Mouse (Mus musculus) kidney, adult 2 months (tissue): ENCODE results near the gene Spsb1. TPM values are rescaled to one million over a fixed set of nuclear protein-coding genes. Genes with fewer than 3 reads are reported as not detected.

ENCODE experiments used
- DNase-seq: peaks from one replicate; pipeline ENCODE4 v3.0.0; 2021
- H3K27ac ChIP-seq: fragments of 200-500 bp; 2 replicates; pipeline ENCODE4 v1.5.1; 2012; ENCODE audit warnings: low read depth, low read length, control low read depth, inconsistent platforms; ENCODE audit not compliant: insufficient read depth
- H3K27me3 ChIP-seq: fragments of 200-500 bp; replicated peaks from 2 replicates; pipeline ENCODE4 v1.6.1; 2012; ENCODE audit warnings: mild to moderate bottlenecking, moderate library complexity, low read length, inconsistent platforms; ENCODE audit not compliant: control insufficient read depth, insufficient read depth
- H3K36me3 ChIP-seq: fragments of 200-500 bp; 2 replicates; pipeline ENCODE4 v1.6.1; 2012; ENCODE audit warnings: mild to moderate bottlenecking, moderate library complexity, low read length, inconsistent platforms; ENCODE audit not compliant: control insufficient read depth, insufficient read depth
- H3K4me1 ChIP-seq: fragments of 200-500 bp; 2 replicates; pipeline ENCODE4 v1.6.1; 2011; ENCODE audit warnings: low read length; ENCODE audit not compliant: control insufficient read depth, insufficient read depth
- H3K4me3 ChIP-seq: fragments of 200-500 bp; 2 replicates; pipeline ENCODE4 v1.5.1; 2011; ENCODE audit warnings: mild to moderate bottlenecking, low read depth, low read length, control low read depth; ENCODE audit not compliant: insufficient read depth
- CTCF ChIP-seq: fragments of 200-500 bp; conservative IDR thresholded peaks from 2 replicates; pipeline ENCODE4 v1.5.1; 2011; ENCODE audit warnings: low read depth, mild to moderate bottlenecking, control low read depth, low read length, moderate library complexity, mixed read lengths; ENCODE audit not compliant: insufficient read depth, insufficient read length
- POLR2A ChIP-seq: fragments of 200-500 bp; IDR thresholded peaks from one replicate; pipeline ENCODE4 v1.6.1; 2011; ENCODE audit warnings: low read depth, low read length, control low read depth
- WGBS: fragments of 180-500 bp; shearing (Covaris S2); methylation state at CpG from one replicate; pipeline ENCODE4 v1.1.7; 2018; 5-methylcytosine and 5-hydroxymethylcytosine counted together
- polyA plus RNA-seq: library from polyadenylated mRNA; depleted of rRNA; stranded (reverse); fragments of >200 nt; gene quantifications from 2 replicates; pipeline ENCODE4 v1.2.3, GENCODE M21; 2012; rRNA removed

The Spsb1 gene
- 6.5 and 6.7 TPM in 2 replicates for polyA plus RNA-seq

GRCm38 (mm10) chr4:149954893-149955439 lies at the start of gene Spsb1:
Gene Spsb1 (minus strand): TSS chr4:149955043.
- TF ChIP-seq CTCF (0 out of 2 replicates have a peak, but pooled peaks have one; percentile 8), POLR2A (peak; percentile 63)
- Histone ChIP-seq H3K4me1 (peaks cover 8% of the 10 kb centered on the region), H3K36me3 (no peaks in the 10 kb centered on the region), H3K27me3 (no peaks in the 10 kb centered on the region), H3K27ac (no peak within 1 kb of the TSS), H3K4me3 (peak within 1 kb of the TSS; percentile 53)
- WGBS, result under 1% methylated on average over 51 of the region's 51 CpGs
- DNase-seq, result peak; percentile 99

- Histone ChIP-seq H3K27me3 (no peaks in the 10 kb centered on the region), H3K36me3 (no peaks in the 10 kb centered on the region), H3K27ac (peak overlapping the region; percentile 81), H3K4me1 (peaks cover 35% of the 10 kb centered on the region), H3K4me3 (no peak overlapping the region)
- no peak for TF ChIP-seq CTCF
- 53% methylated on average over 4 of the region's 4 CpGs for WGBS
- no peak for DNase-seq
Measured at GRCm38 (mm10) chr4:150003641-150004040, 48.8 kb upstream of the Spsb1 start.

- DNase-seq, result peak; percentile 85
- TF ChIP-seq POLR2A, result no peak
- TF ChIP-seq CTCF, result no peak
- WGBS, result 10% methylated on average over 7 of the region's 7 CpGs
- H3K4me3 ChIP-seq, result peak overlapping the region; percentile 71
- H3K36me3 ChIP-seq, result no peaks in the 10 kb centered on the region; the same call in 1 of the 2 replicates
- H3K27ac ChIP-seq, result peak overlapping the region; percentile 96
- no peaks in the 10 kb centered on the region for H3K27me3 ChIP-seq
- H3K4me1 ChIP-seq, result peaks cover 41% of the 10 kb centered on the region
Measured at GRCm38 (mm10) chr4:150003021-150003580, 48.3 kb upstream of the Spsb1 start.

- Histone ChIP-seq H3K27me3 (no peaks in the 10 kb centered on the region), H3K27ac (peak overlapping the region; percentile 96), H3K4me3 (peak overlapping the region; percentile 71), H3K36me3 (no peaks in the 10 kb centered on the region; the same call in 1 of the 2 replicates), H3K4me1 (peaks cover 39% of the 10 kb centered on the region)
- DNase-seq, result peak; percentile 90
- TF ChIP-seq POLR2A (peak; percentile 60), CTCF (no peak)
- 29% methylated on average over 12 of the region's 12 CpGs for WGBS
Measured at GRCm38 (mm10) chr4:150002021-150002528, 47.2 kb upstream of the Spsb1 start.

GRCm38 (mm10) chr4:150001221-150001860 lies 46.5 kb upstream of the Spsb1 start:
- Histone ChIP-seq H3K4me1 (peaks cover 43% of the 10 kb centered on the region), H3K4me3 (peak overlapping the region; percentile 71), H3K27ac (peak overlapping the region; percentile 96), H3K27me3 (no peaks in the 10 kb centered on the region), H3K36me3 (no peaks in the 10 kb centered on the region; the same call in 1 of the 2 replicates)
- WGBS, result 28% methylated on average over 10 of the region's 10 CpGs
- no peak for DNase-seq
- TF ChIP-seq CTCF (no peak), POLR2A (no peak)

- TF ChIP-seq POLR2A (no peak), CTCF (no peak)
- Histone ChIP-seq H3K36me3 (no peaks in the 10 kb centered on the region; the same call in 1 of the 2 replicates), H3K27ac (peak overlapping the region; percentile 96), H3K27me3 (no peaks in the 10 kb centered on the region), H3K4me1 (peaks cover 49% of the 10 kb centered on the region), H3K4me3 (peak overlapping the region; percentile 71; the same call in 1 of the 2 replicates)
- WGBS, result 65% methylated on average over 15 of the region's 15 CpGs
- peak; percentile 52 for DNase-seq
Measured at GRCm38 (mm10) chr4:149999931-150000555, 45.2 kb upstream of the Spsb1 start.
